Mouse (Mus musculus) cerebellum, adult 9-11 months (tissue): ENCODE measurements around the gene Bpgm.
A peak's percentile ranks its signal among the peaks of the same experiment; 100 is the strongest.

Source experiments
- DNase-seq: peaks from one replicate; pipeline ENCODE4 v3.0.0; 2022

Gene Bpgm

DNA sequence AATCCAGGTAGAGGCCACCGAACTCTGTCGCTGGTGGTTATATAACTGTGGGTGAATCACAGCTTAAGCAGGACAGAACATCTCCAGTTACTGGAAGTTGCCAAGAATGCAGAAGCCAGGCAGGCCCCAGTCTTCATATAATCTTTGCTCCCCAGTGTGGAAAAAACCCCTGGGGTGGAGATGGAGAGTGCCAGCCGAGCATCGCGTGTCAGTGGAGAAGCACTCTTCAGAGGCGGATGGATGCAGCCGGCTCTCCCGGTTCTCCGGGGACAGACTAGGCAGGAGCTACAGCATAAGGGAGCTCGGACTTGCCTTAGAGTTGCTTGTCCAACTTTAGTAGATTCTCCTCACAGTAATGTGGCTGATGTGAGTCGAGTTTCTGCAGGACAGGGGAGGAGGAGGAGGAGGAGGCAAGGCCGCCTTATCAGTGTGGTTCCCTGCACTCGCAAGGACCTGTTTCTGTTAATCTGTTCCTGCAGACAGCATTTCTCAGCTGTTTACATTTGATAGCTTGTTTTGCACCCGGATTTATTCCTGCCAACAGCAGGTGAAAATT is 10.1 kb downstream of the Bpgm start:
- DNase-seq = peak; percentile 36

DNA sequence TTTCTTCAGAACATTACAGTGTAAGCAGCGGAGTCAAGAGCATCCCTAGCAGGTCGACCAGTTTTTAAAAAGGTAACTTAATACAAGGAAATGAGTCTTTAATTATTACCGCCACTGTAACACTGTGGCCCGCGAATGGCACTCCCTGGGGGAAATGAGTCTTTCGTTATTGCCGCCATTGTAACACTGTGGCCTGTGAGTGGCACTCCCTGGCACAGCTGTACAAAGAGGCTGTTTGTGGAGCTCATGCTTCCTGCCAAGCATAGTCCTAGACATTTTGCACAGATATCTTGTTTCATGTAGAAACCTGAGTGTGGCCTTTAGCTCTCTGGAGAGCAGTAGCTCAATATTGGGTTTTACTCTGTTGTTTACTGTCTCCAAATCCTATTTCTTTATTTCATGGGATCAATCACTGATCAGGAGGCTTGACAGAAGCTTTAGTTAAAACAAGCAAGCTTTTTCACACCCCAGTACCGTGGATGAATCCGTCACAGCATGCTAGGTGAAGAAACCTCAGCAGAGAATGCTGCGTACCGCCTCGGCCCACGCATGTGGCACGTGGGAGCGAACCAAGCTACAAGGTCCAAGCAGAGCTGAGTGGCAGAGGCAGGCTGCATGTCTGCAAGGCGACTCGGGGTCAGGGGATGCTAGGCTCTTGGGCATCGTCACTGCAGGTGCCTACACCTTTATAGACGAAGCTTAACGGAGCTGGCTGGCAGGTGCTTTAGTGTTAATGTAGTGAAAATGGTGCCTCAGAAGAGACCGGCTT is 17.5 kb downstream of the Bpgm start:
- no peak for DNase-seq

DNA sequence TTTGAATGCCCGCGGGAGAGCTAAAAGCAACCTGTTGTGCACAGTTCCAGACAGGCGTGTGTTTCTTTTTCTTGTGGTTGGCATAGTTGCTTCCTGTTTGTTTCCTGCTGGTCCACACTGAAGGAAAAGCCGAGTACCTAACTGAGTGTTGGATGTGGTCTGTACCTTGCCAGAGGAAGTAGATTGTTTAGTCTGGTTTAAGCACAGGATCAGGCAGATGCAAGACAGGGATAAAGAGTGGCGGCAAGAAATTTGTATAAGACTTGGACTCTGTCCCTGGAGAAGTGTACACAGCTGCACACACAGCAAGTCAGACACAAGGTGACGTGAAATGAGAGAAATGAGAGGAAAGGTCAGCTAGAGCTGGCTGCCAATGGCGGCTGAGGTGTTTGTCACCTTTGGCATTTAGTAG is 19.1 kb downstream of the Bpgm start:
- no peak for DNase-seq

DNA sequence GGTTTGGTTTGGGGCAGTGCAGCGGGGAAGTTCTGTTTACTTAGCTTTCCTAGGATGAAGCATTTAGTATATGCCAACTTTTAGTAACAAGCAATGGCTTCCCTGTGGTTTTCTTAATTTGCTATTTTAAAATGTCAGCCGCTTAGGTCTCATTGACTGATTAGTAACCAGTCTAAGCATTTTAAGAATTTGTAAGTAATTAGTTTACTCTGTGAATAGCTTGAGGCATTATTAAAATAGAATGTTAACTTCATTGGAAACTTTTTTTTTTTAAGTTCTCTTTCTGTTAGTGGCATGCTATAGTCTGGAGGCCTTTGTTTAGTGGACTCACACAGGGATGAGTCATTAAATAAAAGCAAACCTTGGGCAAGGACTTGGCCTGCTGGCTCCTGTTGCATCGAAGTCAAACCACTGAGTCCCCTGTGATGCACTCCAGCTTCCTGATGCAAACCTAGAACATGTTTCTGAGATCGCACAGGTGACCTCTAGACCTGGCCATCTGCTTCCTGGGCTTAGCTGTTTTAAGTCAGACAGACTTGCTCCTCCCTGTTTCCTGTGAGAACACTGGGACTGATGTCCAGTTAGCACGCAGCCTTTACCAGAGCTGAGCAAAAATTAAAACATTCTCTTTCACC is 22.1 kb downstream of the Bpgm start:
- DNase-seq = no peak

DNA sequence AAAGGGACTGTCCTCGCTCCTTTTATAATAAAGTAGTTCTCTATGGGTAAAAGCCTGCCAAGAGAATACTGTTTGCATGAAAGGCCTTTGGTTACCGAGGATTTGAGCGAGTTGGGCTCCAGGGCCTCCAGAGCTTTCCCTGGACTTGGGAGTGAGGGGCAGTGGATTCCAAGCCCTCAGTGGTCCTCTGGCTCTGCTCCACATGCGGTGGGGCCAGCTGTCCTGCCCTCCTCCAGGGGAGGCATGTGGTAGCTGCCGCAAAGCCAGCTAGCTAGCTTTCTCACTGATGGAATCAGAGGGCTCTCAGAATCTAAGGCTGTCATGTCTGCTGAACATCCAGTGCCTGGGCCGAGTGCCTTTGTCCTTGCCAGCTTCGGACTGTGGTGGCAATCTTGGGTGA is 26.3 kb downstream of the Bpgm start:
- no peak for DNase-seq

DNA sequence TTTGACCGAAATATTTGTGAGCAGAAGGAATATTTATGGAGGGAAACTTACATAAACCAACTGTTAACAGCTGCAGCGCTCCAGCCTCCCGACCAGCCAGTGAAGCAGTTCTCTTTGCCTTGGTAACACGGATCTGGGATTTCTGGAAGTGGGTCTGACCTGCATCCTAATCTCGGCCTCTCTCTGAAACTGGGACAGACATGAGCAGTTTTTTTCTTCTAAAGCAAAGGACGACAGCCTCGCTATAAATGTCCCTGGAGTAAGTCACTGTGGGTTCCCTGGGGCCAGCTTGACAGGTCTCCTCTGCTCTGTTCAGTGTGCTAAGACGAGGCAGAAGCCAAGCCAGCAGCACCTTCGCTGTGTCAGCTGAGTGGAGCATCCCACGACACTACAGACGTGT is 29.9 kb downstream of the Bpgm start:
- no peak for DNase-seq

DNA sequence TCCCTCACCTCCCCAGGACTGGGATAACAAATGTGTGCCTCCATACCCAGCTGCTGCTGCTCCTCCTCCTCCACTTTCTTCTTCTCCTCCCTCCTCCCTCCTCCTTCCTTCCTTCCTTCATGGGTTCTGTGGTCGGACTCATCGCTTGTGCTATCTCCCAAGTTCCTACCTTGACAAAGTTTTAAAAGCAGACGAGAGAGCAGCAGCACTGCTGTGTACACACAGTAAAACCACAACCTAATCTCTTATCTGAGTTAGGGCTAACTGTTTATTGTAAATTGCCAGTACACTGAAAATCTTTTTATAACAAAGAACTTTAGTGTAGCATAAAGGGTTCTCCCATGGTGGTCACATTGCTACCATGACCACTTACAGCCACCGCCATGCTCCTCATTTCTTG is 31.6 kb downstream of the Bpgm start:
- no peak for DNase-seq

DNA sequence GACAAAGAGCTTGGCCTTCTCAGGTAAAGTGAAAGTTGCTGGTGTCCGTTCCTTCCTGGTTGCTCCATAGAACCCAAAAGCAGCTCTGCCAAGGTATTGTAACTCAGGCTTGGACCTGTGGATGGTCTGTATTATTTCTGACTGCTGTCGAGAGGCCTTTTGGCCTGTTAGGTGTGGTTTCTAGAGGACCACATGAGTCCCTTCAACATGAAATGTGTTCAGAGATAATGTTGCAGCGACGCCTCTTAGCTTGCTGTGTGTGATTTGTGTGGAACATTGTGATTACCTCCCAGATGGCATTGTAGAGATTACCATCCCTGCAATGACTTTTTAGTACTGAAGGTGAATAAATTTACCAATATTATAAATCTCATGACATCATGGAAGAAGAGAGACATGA is 32.0 kb downstream of the Bpgm start:
- DNase-seq = no peak

DNA sequence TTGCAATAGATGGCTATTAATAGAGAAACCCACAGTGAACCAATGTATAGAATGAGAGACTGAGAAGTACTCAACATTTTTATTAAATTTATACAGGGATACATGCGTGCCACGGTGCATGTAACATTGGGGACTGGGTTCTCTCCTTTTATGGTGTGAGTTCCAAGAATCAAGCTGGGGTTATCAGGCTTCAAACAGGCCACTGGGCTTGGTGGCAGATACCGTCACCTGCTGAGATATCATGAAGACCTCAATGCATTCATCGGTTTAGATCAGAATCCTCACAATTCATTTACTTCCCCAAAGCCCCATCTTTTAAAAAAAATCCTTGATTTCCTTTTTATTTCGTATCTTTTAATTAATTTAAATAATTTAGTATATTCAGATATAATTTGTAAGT is 34.3 kb downstream of the Bpgm start:
- DNase-seq = no peak

DNA sequence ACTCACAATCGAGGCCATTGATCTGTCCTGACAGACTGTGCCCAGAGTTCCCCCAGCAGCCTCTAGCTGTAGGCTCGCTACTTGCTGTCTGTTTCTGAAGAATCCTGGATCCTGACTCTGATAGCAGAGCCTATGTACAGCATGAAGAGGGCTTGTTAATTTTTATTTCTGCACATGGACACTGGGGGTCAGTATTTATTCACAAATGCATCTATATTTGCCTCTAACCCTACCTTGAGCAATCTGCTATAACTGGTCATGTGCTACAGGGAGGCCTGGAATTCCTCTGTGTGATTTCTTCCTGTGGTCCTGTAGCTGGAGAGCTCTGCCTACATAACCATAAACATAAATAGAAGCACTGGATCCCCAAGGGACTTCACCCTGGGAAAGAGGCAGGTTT is 35.4 kb downstream of the Bpgm start:
- DNase-seq = no peak

DNA sequence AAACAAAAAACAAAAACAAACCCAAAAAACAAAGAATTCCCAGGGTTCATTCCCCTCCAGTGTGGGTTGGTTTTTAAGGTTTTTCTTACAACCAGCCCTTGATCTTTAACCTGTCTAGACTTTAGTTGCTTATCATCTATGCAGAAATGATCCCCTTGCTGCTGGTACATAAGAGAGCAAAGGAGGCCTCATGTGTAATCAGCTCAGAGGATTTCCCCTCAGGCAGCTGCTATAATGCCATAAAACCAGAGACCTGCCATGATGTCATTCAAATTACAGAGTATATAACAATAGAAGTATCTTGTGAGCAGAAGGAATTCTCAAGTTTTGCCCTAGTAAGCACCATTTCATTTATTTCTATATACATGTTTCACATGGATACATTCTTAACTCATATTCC is 36.7 kb downstream of the Bpgm start:
- DNase-seq = no peak

DNA sequence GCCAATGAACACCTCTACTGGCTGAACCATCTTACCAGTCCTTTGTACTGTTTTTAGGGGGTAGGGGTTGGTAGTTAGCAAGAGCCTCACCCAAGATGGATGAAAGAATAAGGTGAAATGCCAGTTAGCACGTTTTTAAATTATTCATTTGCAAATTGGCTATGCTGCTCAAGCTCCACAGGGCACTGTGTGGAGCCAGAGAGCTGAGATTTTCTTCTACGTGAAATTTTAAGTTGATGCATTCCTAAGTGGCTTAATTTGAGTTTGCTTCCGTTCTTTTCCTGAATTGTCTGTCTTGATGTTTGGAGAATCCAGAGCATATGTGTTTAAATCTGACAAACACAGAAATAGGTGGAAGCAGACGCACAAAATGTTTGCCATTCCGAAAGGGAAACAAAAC is 38.6 kb downstream of the Bpgm start:
- DNase-seq = no peak

DNA sequence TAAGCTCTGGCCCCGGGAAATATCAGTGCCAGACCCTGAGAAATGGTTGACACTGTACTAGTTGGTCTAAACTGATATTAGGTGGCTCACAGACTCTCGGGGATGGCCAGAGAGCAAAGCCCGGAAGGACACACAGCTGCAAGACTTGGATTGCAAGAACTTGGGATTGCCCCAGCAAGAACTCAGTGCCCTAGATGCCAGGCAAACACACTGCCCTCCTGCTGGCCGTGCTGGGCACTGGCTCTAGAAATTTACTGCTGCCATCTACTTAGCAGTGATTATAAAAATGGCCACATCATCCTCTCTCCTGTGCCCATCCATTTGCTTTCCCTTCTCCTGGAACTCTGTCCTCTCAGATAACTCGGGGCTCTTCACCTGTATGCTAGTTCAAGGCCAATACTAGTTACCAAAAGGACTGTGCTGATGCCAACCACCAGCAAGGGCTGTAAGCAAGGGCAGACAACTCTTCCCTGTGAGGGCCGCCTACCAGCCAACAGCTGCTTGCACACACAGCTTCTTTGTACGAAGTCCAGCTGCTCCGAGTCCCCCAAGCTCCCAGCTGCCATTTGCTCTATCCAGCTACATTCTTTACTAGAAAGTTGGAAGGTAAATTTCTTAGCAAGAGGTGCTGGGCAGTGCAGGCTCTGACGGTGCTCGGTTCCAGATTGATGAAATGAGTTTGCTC is 39.2 kb downstream of the Bpgm start:
- no peak for DNase-seq

DNA sequence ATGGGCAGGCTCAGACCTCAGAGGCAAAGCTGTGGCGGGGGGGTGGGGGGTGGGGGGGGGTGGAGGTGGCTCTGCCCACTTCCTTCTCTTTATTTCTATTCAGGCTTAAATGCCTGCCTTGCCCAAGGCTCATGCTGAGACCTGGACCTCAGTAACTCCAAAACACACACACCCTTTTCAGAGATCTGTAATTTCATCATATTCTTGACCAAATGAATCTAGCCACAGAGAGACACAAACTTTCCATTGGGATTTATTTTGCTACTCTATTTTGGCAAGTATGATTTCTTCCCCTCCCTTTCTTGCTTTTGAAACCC is 39.7 kb downstream of the Bpgm start:
- DNase-seq = no peak

DNA sequence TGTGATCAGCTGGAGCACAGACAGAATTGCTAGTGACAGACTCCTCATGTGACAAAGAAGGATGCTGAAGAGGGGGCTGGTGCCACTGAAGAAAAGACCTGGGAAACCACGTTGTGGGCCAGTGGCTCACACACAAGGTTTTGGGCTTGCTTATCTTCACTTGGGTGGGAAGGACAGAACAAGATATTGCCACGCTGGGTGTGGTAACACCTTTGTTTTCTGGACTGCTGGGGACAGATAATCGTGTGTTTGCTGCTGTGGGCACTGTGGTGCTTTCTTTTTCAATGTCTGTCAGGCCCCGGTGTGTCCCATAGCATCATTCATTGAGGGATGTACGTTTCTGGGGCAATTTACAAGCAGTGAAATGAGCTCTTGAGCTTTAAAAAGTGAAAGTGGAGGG is 41.7 kb downstream of the Bpgm start:
- DNase-seq = no peak

DNA sequence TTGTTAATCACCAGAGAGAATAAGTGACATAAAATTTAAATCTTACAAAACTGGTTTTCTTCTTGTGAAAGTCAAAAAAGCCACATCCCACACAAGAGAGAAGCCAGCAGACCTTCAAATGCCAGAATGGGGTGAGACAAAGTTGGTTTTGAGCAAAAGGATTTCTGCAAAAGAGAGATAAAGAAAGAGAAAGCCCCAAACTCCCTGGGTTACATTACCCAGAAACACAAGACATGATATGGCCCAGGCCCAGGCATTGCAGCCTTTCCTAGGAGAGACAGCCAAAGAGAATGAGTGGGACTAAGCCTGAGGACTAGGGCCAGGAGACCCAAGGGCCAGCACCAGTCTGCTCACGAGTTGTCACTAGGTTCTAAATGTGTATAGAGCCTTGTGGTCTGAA is 43.1 kb downstream of the Bpgm start:
- DNase-seq = no peak

DNA sequence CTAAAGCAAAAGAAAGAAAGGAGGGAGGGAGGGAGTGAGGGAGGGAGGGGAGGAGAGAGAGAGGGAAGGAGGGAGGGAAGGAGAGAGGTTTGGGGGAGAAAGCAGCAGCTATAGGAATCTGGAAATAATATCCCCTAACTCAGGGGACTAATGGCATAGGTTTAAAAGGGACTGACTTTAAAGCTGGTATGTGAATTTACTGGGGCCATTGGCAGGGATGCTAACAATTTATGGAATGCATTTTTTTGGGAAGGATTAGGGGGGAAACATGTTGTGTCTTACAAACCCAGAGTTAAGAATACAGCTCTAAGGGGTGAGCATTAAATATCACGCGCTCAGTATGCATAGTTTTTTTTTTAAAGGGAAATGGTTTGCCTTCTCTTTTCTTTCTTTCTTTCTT is 44.5 kb downstream of the Bpgm start:
- no peak for DNase-seq

DNA sequence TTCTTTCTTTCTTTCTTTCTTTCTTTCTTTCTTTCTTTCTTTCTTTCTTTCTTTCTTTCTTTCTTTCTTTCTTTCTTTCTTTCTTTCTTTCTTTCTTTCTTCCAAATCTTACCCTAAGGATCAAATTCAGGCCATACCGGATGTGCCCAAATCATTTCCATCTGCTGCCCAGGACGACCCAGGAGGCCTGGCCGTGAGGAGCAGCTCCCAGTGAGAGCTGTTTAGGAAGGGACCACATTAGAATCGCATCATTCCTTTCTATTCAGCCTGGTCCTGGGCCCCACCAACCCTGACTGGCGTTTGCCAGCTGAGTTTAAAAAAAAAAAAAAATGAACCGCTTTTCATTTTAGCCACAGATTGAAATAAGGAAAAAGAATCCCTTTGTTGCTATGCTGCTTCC is 44.9 kb downstream of the Bpgm start:
- no peak for DNase-seq

DNA sequence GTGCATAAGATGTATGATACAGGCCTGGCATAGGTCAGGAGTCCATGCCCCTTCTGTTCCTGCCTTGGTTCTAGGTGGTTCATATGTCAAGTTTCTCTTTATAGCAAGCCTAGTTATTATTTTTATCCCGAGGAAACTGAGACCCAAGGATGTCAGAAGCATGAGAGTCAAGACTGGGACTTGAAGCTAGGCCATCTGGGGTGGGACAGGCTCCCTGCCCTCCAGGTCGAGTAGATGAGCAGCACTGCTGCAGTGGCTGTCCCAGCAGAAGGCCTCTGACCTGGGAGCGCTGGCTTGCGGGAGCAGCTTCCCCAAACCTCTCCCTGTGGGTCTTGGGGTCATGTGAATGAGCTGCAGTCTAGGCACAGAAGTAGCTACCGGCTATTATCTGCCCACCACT is 47.5 kb downstream of the Bpgm start:
- no peak for DNase-seq

DNA sequence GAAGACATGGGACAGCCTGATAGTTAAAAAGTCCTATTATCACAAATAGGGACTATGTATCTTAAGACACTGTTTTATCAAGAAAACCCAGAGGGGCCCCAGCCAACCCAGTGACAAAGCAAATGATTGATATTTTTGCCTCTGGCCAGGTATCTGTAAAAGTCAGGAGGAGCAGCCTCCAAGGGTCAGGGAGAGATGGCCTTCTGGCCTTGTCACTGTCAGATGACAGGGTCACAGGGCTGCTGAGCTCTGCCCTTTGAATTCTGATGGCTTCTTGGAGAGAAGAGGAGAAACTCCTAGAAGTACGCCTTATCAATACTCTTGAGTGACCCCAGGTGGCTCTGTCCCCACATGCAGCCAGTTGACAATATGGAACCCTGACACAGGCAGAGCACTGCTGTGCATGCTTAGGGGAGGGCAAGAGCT is 49.5 kb downstream of the Bpgm start:
- DNase-seq = no peak

DNA sequence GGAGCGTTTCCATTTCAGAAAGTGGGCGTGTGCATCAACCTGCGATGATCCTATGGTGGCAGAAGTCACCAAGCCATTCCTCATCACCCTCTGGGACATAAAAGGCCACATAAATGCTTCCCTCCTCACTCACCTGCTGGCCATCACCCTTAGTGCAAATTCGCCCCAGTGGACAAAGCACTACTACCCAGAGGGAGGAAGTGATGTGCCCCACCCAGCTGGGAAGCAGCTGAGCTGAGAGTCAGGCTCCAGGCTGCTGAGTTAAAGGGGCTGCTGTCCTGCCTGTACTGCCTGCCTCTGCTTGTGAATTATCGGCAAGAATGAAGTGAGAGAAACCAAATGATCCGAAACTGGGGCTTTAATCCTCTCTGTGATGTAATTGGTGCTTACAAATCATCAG is 49.9 kb downstream of the Bpgm start:
- no peak for DNase-seq

DNA sequence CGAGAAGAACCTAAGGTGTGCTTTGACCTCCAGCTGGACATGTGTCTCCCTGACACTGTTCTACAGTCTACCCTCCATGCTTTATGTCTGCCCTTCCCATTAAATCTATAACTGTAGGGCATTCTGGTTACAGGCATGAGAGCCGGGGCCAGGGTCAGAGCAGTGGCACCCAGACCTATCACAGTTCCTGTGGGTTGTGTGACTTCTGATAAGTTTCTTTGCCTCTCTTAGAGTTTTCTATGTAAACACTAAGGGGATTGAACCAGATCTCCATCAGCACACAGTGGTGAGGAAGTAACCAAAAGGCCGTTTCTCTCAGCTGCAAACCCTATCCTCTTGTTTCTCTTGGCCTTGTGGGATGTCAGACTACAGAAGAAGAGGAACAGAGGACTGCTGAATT is 50.4 kb downstream of the Bpgm start:
- DNase-seq = no peak

DNA sequence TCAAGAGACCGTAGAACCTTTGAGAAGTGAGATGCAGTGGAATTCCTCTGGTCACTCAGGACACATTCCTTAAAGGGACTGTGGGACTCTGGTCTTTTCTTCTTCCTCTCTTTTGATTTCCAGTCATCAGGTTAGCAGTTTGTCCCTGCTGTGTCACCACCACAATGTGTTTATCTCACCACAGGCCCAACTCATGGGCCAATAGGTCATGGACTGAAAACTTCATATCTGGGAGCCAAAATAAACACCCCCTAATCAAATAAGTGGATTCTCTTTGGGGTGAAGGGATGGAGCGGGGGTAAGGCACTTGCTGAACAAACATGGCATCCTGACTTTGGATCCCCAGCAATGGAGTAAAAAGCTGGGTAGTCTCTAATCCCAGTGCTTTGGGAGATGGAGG is 52.1 kb downstream of the Bpgm start:
- no peak for DNase-seq

DNA sequence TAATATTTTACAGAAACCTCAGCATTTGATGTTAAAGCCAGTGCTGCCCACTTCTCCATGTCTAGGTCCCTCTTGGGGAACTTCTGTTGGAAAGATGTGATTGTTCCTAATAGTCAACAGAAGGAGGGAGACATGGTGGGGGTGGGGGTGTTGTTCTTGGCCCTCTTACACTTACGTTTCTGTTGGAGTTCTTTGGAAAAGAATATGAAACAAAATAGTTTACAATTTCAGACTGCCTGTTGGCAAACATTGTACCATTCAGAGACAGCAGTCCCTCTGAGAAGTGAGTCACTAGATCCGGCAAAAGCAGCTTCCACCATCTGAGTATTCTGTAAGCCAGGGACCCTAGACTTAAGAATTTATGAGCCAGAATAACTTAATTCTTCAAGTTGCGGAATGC is 54.0 kb downstream of the Bpgm start:
- no peak for DNase-seq
